Mouse (Mus musculus) forebrain, embryonic 15.5 days (tissue): ENCODE measurements around the gene Zbtb5. TPM values are rescaled to one million over a fixed set of nuclear protein-coding genes. Genes with fewer than 3 reads are reported as not detected.
"Not testable (repeated sequence)": the region's sequence is repeated elsewhere in the genome, so short reads cannot be mapped to it uniquely, and the experiment has no call there.

Source experiments
- ATAC-seq: fragments of 200-750 bp; cut with Nextera tagmentation; replicated peaks from 2 replicates; pipeline ENCODE4 v1.8.0; 2017; ENCODE audit warnings: mild to moderate bottlenecking, moderate TSS enrichment, moderate library complexity
- H3K27ac ChIP-seq: fragments of 300-500 bp; sonication (generic); replicated peaks from 2 replicates; pipeline ENCODE4 v1.5.1; 2015; ENCODE audit warnings: mild to moderate bottlenecking, inconsistent platforms
- H3K27me3 ChIP-seq: fragments of 300-500 bp; sonication (generic); 2 replicates; pipeline ENCODE4 v1.6.1; 2015; ENCODE audit warnings: inconsistent platforms
- H3K36me3 ChIP-seq: fragments of 300-500 bp; sonication (generic); 2 replicates; pipeline ENCODE4 v1.6.1; 2015; ENCODE audit warnings: mild to moderate bottlenecking, inconsistent platforms
- H3K4me1 ChIP-seq: fragments of 300-500 bp; sonication (generic); 2 replicates; pipeline ENCODE4 v1.6.1; 2015; ENCODE audit warnings: inconsistent platforms
- H3K4me2 ChIP-seq: fragments of 300-500 bp; sonication (generic); replicated peaks from 2 replicates; pipeline ENCODE4 v1.6.1; 2015; ENCODE audit warnings: mild to moderate bottlenecking, inconsistent platforms
- H3K4me3 ChIP-seq: fragments of 300-500 bp; sonication (generic); 2 replicates; pipeline ENCODE4 v1.5.1; 2015; ENCODE audit warnings: mild to moderate bottlenecking, inconsistent platforms
- H3K9ac ChIP-seq: fragments of 300-500 bp; sonication (generic); replicated peaks from 2 replicates; pipeline ENCODE4 v1.6.1; 2015; ENCODE audit warnings: mild to moderate bottlenecking, inconsistent platforms
- H3K9me3 ChIP-seq: fragments of 300-500 bp; sonication (generic); 2 replicates; pipeline ENCODE4 v1.6.1; 2016; ENCODE audit warnings: inconsistent platforms
- WGBS: fragments of 180-500 bp; shearing (Covaris S2); methylation state at CpG from one replicate; pipeline ENCODE4 v1.1.7; 2015; ENCODE audit warnings: mixed read lengths; 5-methylcytosine and 5-hydroxymethylcytosine counted together
- polyA plus RNA-seq: library from polyadenylated mRNA; unstranded; fragments of >200 nt; fragmentation: Nextera tagmentation; extraction: Ambion mirVana; gene quantifications from 2 replicates; pipeline ENCODE4 v1.2.1, GENCODE M21; 2015

The Zbtb5 gene
- polyA plus RNA-seq, 1 experiment from 2014 or later, result 46.7 TPM

GRCm38 (mm10) chr4:44958776-44959175 is 53.4 kb downstream of the Zbtb5 start:
- Histone ChIP-seq H3K4me3 (no peak overlapping the region), H3K27ac (no peak overlapping the region), H3K27me3 (no peaks in the 10 kb centered on the region), H3K36me3 (no peaks in the 10 kb centered on the region), H3K4me1 (no peaks in the 10 kb centered on the region), H3K9ac (no peak overlapping the region), H3K9me3 (no peaks in the 10 kb centered on the region), H3K4me2 (no peak overlapping the region)
- no peak for ATAC-seq
- 89% methylated on average over 9 of the region's 9 CpGs for WGBS

- no peaks in the 10 kb centered on the region for H3K27me3 ChIP-seq
- H3K27ac ChIP-seq, result no peak overlapping the region
- WGBS, result 84% methylated on average over 9 of the region's 9 CpGs
- no peak overlapping the region for H3K4me2 ChIP-seq
- ATAC-seq, result no peak
- no peaks in the 10 kb centered on the region for H3K36me3 ChIP-seq
- no peak overlapping the region for H3K9ac ChIP-seq
- no peaks in the 10 kb centered on the region for H3K4me1 ChIP-seq
- H3K4me3 ChIP-seq, result no peak overlapping the region
- H3K9me3 ChIP-seq, result no peaks in the 10 kb centered on the region
Measured at GRCm38 (mm10) chr4:44953041-44953440, 59.2 kb downstream of the Zbtb5 start.

- Histone ChIP-seq H3K9me3 (no peaks in the 10 kb centered on the region), H3K36me3 (no peaks in the 10 kb centered on the region), H3K4me1 (no peaks in the 10 kb centered on the region), H3K4me3 (no peak overlapping the region), H3K27me3 (no peaks in the 10 kb centered on the region), H3K4me2 (no peak overlapping the region), H3K27ac (no peak overlapping the region), H3K9ac (no peak overlapping the region)
- no peak for ATAC-seq
- WGBS, result 92% methylated on average over 1 of the region's 1 CpGs
Measured at GRCm38 (mm10) chr4:44948314-44948713, 63.9 kb downstream of the Zbtb5 start.

- Histone ChIP-seq H3K4me2 (no peak overlapping the region), H3K27me3 (no peaks in the 10 kb centered on the region), H3K27ac (no peak overlapping the region), H3K4me1 (no peaks in the 10 kb centered on the region), H3K9me3 (no peaks in the 10 kb centered on the region), H3K4me3 (no peak overlapping the region), H3K9ac (no peak overlapping the region), H3K36me3 (no peaks in the 10 kb centered on the region)
- no peak for ATAC-seq
- 92% methylated on average over 5 of the region's 5 CpGs for WGBS
Measured at GRCm38 (mm10) chr4:44947464-44947863, 64.7 kb downstream of the Zbtb5 start.

GRCm38 (mm10) chr4:44946126-44946525 is 66.1 kb downstream of the Zbtb5 start:
- H3K27ac ChIP-seq, H3K9me3 ChIP-seq, H3K4me3 ChIP-seq, H3K9ac ChIP-seq, H3K4me2 ChIP-seq, H3K27me3 ChIP-seq, ATAC-seq, H3K36me3 ChIP-seq, H3K4me1 ChIP-seq: not testable (repeated sequence)
- 90% methylated on average over 2 of the region's 2 CpGs for whole genome bisulfite sequencing

GRCm38 (mm10) chr4:44944426-44945075 is 67.7 kb downstream of the Zbtb5 start:
- 75% methylated on average over 10 of the region's 10 CpGs for WGBS
- Histone ChIP-seq H3K36me3 (no peaks in the 10 kb centered on the region), H3K27ac (no peak overlapping the region), H3K4me1 (no peaks in the 10 kb centered on the region), H3K9ac (no peak overlapping the region), H3K9me3 (no peaks in the 10 kb centered on the region), H3K27me3 (no peaks in the 10 kb centered on the region), H3K4me3 (no peak overlapping the region), H3K4me2 (no peak overlapping the region)
- no peak for ATAC-seq

GRCm38 (mm10) chr4:44943480-44943879 is 68.7 kb downstream of the Zbtb5 start:
- ATAC-seq, result no peak
- 93% methylated on average over 6 of the region's 6 CpGs for WGBS

GRCm38 (mm10) chr4:44942237-44942636 is 70.0 kb downstream of the Zbtb5 start:
- Histone ChIP-seq H3K9me3 (no peaks in the 10 kb centered on the region), H3K4me3 (no peak overlapping the region), H3K4me1 (no peaks in the 10 kb centered on the region), H3K27ac (no peak overlapping the region), H3K36me3 (no peaks in the 10 kb centered on the region), H3K4me2 (no peak overlapping the region), H3K27me3 (no peaks in the 10 kb centered on the region), H3K9ac (no peak overlapping the region)
- no peak for ATAC-seq
- 94% methylated on average over 1 of the region's 1 CpGs for WGBS

More at GRCm38 (mm10) chr4:44943480-44943879, 68.7 kb downstream of the Zbtb5 start:
- Histone ChIP-seq H3K27ac (no peak overlapping the region), H3K4me3 (no peak overlapping the region), H3K9ac (no peak overlapping the region), H3K9me3 (no peaks in the 10 kb centered on the region), H3K4me2 (no peak overlapping the region), H3K27me3 (no peaks in the 10 kb centered on the region), H3K36me3 (no peaks in the 10 kb centered on the region), H3K4me1 (no peaks in the 10 kb centered on the region)

Other genes with a start within 250 kb of the Zbtb5 start
- gene Grhpr, start 31.0 kb downstream of the Zbtb5 start, polyA plus RNA-seq, result 20.7 and 21.1 TPM in 2 replicates
- 31.0 and 34.8 TPM in 2 replicates for gene Polr1e, start 6.2 kb upstream of the Zbtb5 start, polyA plus RNA-seq
- 24.5 and 25.8 TPM in 2 replicates for gene Fbxo10, start 72.2 kb upstream of the Zbtb5 start, polyA plus RNA-seq
- 143 and 153 TPM in 2 replicates for gene Tomm5, start 95.7 kb upstream of the Zbtb5 start, polyA plus RNA-seq
- gene Frmpd1, start 172.5 kb upstream of the Zbtb5 start, polyA plus RNA-seq, result 0.38 and 0.60 TPM in 2 replicates